Mouse (Mus musculus) layer of hippocampus, adult 2 months (tissue): ENCODE measurements around the gene Clybl. TPM values are rescaled to one million over a fixed set of nuclear protein-coding genes. Genes with fewer than 3 reads are reported as not detected.
A peak's percentile ranks its signal among the peaks of the same experiment; 100 is the strongest.

Experiments used
- DNase-seq, 2 experiments: peaks; one replicate each; pipeline ENCODE4 v3.0.0; 2022; ENCODE audit warnings: low spot score in 2 of 2
- H3K27ac ChIP-seq: fragments of 200-600 bp; 2 replicates; pipeline ENCODE4 v1.8.1; 2022
- H3K4me3 ChIP-seq: fragments of 200-600 bp; 2 replicates; pipeline ENCODE4 v1.8.1; 2022; ENCODE audit warnings: mild to moderate bottlenecking
- CTCF ChIP-seq: fragments of 200-600 bp; conservative IDR thresholded peaks from 2 replicates; pipeline ENCODE4 v1.8.1; 2022; ENCODE audit warnings: antibody characterized with exemption, mild to moderate bottlenecking, moderate library complexity
- total RNA-seq, 2 experiments: library from RNA; stranded (reverse); gene quantifications; 2 replicates each; pipeline ENCODE4 v1.2.3; 2021

Gene Clybl
- total RNA-seq, 2 experiments from 2014 or later: 26.2 to 28.9 TPM

- Histone ChIP-seq H3K4me3 (no peak overlapping the region), H3K27ac (no peak overlapping the region)
- no peak for TF ChIP-seq CTCF
- no peak for DNase-seq
These were observed 131.8 kb downstream of the Clybl start for GRCm38 (mm10) chr14:122313328-122313727.

DNA sequence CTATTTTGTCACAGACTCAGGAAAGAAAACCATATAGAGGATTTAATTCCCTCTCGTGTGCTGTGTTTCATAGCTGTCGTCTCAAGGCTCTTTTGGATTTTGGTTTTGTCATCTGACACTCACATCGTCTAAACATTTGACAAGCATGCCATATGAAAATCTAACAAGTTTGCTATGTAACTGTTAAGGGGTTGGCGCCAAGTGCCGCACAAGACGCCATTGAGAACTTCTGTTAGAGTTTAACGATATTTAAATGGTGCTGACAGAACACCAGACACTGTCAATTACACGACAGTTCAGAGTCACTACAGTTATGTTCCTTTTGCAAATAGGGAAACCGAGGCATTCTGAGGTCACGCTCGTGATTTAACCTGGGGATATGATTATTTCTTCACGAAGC is 134.2 kb downstream of the Clybl start:
- Histone ChIP-seq H3K4me3 (no peak overlapping the region), H3K27ac (no peak overlapping the region)
- no peak for DNase-seq
- TF ChIP-seq CTCF: no peak

GRCm38 (mm10) chr14:122322136-122322535 is 140.6 kb downstream of the Clybl start:
- no peak for DNase-seq
- Histone ChIP-seq H3K4me3 (no peak overlapping the region), H3K27ac (no peak overlapping the region)
- TF ChIP-seq CTCF: no peak

DNA sequence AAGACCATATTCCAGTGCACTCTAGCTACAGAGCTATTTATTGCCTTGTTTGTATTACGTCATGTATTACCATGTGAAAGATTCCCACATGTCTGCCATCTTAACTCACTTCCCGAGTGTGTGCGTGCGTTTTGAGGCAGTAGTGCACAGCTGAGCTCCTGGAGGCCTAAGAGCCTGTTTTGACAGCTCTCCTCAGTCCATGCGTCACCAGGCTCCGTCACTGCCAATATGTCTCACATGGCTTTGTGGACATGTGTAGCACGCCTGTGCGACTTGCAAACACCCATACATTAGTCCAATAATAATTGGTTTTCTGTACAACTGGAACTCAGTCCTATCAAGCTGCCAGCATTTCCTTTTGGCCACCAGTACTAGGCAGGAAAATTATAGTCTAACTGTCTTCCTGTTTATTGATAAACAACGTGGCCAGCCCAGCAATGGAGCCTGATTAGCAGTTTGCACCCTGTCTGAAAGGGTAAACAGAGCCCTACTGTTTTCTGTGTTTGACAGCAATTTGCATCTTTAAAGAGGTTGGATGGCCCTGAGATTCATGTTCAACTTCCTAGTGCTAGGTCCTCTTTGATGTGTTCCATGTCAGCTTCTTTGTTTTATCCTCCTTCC is 142.4 kb downstream of the Clybl start:
- H3K4me3 ChIP-seq: no peak overlapping the region
- no peak overlapping the region for H3K27ac ChIP-seq
- no peak for TF ChIP-seq CTCF
- DNase-seq: no peak

GRCm38 (mm10) chr14:122330136-122330535 is 148.6 kb downstream of the Clybl start:
- no peak for TF ChIP-seq CTCF
- H3K4me3 ChIP-seq: no peak overlapping the region
- no peak for DNase-seq
- H3K27ac ChIP-seq: no peak overlapping the region

DNA sequence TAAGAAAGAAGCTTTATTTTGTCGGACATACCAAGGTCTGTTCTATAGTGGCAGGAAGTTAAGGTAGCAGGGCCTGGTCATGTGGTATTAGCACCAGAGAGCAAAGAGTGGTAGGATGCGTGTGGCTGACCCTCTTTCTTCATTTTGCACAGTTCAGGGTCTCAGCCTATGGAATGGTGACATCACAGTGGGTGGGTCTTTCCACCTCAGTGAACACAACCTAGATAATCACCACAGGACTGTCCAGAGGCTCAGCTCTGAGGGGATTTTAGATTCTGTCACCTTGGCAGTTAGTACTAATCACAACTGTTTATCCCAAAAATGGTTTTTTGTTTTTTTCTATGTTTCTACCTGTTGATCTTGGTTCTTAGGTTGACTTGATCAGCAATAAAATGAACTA is 149.2 kb downstream of the Clybl start:
- TF ChIP-seq CTCF: no peak
- no peak overlapping the region for H3K27ac ChIP-seq

DNA sequence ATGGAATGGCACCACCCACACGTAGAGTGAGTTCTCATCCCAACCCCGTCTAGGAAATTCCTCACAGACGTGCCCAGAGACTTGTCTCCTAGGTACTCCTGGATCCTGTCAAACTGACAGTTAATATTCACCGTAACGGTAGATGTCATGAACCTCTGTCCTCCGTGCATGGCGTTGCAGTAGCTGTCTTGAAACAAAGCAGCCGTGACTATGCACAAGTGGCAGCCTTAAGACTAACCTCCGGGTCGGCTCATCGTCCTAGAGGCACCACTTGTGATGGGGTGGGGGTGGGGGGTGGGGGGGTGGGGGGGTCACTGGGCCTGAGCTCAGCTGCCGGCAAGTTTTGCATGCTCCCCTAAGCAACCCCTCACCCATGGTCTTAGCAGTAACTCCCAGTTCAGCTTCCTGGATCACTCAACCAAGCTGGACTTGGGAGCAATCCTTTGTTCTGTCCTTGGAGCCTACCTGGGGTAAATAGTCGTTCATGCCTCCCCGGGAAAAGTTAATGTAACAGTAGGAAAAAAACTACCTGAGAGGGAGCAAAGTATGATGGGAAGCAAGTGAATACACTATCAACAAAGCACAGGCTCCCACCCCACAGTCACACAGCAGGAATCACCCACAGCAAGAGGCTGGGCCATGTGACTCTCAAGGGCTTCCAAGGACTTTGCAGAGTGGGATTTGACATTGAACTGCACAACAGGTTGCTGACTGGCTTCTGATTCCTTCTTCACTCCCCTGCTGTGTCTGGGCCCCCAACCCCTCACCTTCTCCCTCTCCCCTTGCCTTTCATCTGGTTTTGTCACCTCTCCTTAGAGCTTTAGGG is 150.3 kb downstream of the Clybl start:
- no peak overlapping the region for H3K27ac ChIP-seq
- TF ChIP-seq CTCF: no peak
- no peak overlapping the region for H3K4me3 ChIP-seq
- DNase-seq: no peak

More for the DNA sequence above, 149.2 kb downstream of the Clybl start:
- no peak for DNase-seq
- no peak overlapping the region for H3K4me3 ChIP-seq

GRCm38 (mm10) chr14:122336957-122337356 is 155.5 kb downstream of the Clybl start:
- no peak for TF ChIP-seq CTCF
- no peak overlapping the region for H3K4me3 ChIP-seq
- DNase-seq: no peak
- no peak overlapping the region for H3K27ac ChIP-seq

GRCm38 (mm10) chr14:122338784-122339183 is 157.3 kb downstream of the Clybl start:
- DNase-seq: peak in 1 of 2 experiments; percentile 5

GRCm38 (mm10) chr14:122340141-122340540 is 158.6 kb downstream of the Clybl start:
- Histone ChIP-seq H3K27ac (no peak overlapping the region), H3K4me3 (no peak overlapping the region)
- no peak for TF ChIP-seq CTCF
- DNase-seq: no peak

More at GRCm38 (mm10) chr14:122338784-122339183, 157.3 kb downstream of the Clybl start:
- no peak overlapping the region for H3K4me3 ChIP-seq
- no peak for TF ChIP-seq CTCF
- no peak overlapping the region for H3K27ac ChIP-seq

GRCm38 (mm10) chr14:122341591-122342360 is 160.3 kb downstream of the Clybl start:
- H3K4me3 ChIP-seq: no peak overlapping the region
- no peak for DNase-seq
- no peak overlapping the region for H3K27ac ChIP-seq
- TF ChIP-seq CTCF: no peak

GRCm38 (mm10) chr14:122344272-122345224 is 163.0 kb downstream of the Clybl start:
- TF ChIP-seq CTCF: no peak
- H3K27ac ChIP-seq: no peak overlapping the region
- no peak for DNase-seq
- no peak overlapping the region for H3K4me3 ChIP-seq
